Mouse (Mus musculus): ENCODE measurements around the gene Meis2. TPM values are rescaled to one million over a fixed set of nuclear protein-coding genes. Genes with fewer than 3 reads are reported as not detected.
A peak's percentile ranks its signal among the peaks of the same experiment; 100 is the strongest.

Gene Meis2
- total and polyA plus RNA-seq, 3 experiments: 3.1 to 9.8 TPM; not detected in 1

DNA sequence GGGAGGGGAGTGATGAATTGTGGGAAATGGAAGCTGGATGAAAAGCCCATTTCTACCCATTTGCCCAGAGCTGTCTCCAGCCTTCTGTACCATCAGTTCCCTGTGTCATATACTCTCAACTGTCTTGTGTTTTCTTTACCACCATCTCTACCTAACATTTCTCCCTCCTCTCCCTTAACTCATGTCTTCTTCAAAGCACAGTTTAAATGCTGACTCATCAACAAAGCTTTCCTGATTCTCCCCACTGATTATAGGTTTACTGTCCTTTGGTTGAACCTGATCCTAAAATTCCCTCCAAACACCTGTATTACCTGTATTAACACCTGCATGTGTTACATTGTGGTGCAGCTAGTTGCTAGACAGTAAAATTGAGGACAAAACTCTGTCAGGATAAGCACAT lies 222.8 kb downstream of the Meis2 start:
- no peak for DNase-seq (ENCODE audit: low read depth, low spot score)
- no peaks in the 10 kb centered on the region for H3K9me3 ChIP-seq (replicated peaks; ENCODE audit: insufficient read depth, low read length)
- no peak for TF ChIP-seq MEF2A (IDR thresholded peaks at IDR 0.05; ENCODE audit: extremely low read depth, insufficient replicate concordance, low read depth, low read length, poor library complexity, severe bottlenecking)
- TF ChIP-seq MAFK (IDR thresholded peaks at IDR 0.05; ENCODE audit: borderline replicate concordance, low read depth, low read length): 0 out of 2 replicates have a peak, but pooled peaks have one; percentile 34
- no peak overlapping the region for H3K4me3 ChIP-seq (ENCODE audit: control insufficient read depth in 1 of 2, insufficient read depth in 1 of 2, low read depth in 2 of 2, low read length in 2 of 2)
- H3K36me3 ChIP-seq (ENCODE audit: control insufficient read depth in 1 of 2, insufficient read depth in 2 of 2, low read length in 2 of 2): no peaks in the 10 kb centered on the region
- H3K27ac ChIP-seq (ENCODE audit: control insufficient read depth, low read depth, low read length): no peak overlapping the region
- H3K79me2 ChIP-seq (ENCODE audit: control insufficient read depth, insufficient read depth, low read length, poor library complexity): no peaks in the 10 kb centered on the region
- no peaks in the 10 kb centered on the region for H3K4me1 ChIP-seq (ENCODE audit: control insufficient read depth in 1 of 2, insufficient read depth in 2 of 2, low read length in 2 of 2)
- no peak overlapping the region for H3K9ac ChIP-seq (ENCODE audit: control insufficient read depth, low read depth, low read length, poor library complexity, severe bottlenecking)
- H3K27me3 ChIP-seq (ENCODE audit: control insufficient read depth in 1 of 2, insufficient read depth in 2 of 2, low read length in 2 of 2): no peaks in the 10 kb centered on the region

DNA sequence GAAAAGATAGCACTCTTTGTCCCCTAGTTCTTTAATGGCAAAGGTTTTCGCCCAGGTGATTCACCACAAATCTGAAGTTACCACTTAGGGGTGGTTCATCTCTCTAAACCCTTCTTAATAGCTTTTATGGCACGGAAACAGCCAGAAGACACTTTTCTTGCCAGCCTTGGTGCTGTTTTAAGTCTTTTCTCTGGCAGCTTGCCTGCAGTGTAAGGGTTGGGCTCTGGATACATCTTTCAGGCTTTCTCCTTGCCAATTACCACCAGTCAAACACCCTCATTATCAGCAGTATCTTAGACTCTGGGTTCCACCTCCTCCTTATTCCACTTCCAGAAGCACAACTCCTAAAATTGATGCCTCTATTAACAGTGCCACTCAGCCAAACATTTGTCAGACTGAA lies 229.6 kb downstream of the Meis2 start:
- TF ChIP-seq EP300 (IDR thresholded peaks at IDR 0.05; ENCODE audit: low read depth in 1 of 2, low read length in 2 of 2) (no peak), BHLHE40 (IDR thresholded peaks at IDR 0.05; ENCODE audit: borderline replicate concordance, low read depth, low read length) (no peak), E2F4 (IDR thresholded peaks at IDR 0.05; ENCODE audit: borderline replicate concordance, low read depth, low read length) (no peak), USF1 (IDR thresholded peaks at IDR 0.05; ENCODE audit: low read depth, low read length) (no peak), RAD21 (IDR thresholded peaks at IDR 0.05; ENCODE audit: low read depth, low read length) (no peak), NRF1 (IDR thresholded peaks at IDR 0.05; ENCODE audit: insufficient read depth, low read depth, low read length, poor library complexity, severe bottlenecking) (no peak)
- Histone ChIP-seq H3K4me1 (ENCODE audit: control insufficient read depth in 1 of 2, insufficient read depth in 2 of 2, low read length in 2 of 2) (no peaks in the 10 kb centered on the region), H3K27ac (ENCODE audit: control insufficient read depth, low read depth, low read length) (no peak overlapping the region)

DNA sequence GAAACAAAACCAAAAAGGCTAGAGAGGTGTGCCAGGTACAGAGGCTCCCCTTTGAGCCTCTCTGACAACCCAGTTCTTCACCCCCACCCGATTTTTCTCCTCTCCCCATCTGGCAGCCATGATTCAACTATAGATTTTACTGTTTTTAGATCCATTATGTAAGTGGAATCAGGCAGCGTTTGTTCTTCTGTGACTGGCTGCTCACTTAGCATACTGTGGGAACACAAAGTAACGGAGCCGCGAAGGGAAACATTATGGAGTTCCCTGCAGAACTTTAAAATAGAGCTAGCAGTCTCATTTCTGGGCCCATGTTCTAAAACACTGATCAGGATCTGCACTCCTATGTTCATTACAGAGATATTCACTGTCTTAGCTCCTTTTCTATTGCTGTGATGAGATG lies 243.3 kb downstream of the Meis2 start:
- H3K36me3 ChIP-seq (ENCODE audit: control insufficient read depth in 1 of 2, insufficient read depth in 2 of 2, low read length in 2 of 2): no peaks in the 10 kb centered on the region
- no peak for DNase-seq (ENCODE audit: low read depth, low spot score)
- no peaks in the 10 kb centered on the region for H3K79me2 ChIP-seq (ENCODE audit: control insufficient read depth, insufficient read depth, low read length, poor library complexity)
- H3K9me3 ChIP-seq (replicated peaks; ENCODE audit: insufficient read depth, low read length): no peaks in the 10 kb centered on the region
- H3K4me3 ChIP-seq (ENCODE audit: control insufficient read depth in 1 of 2, insufficient read depth in 1 of 2, low read depth in 2 of 2, low read length in 2 of 2): no peak overlapping the region
- H3K9ac ChIP-seq (ENCODE audit: control insufficient read depth, low read depth, low read length, poor library complexity, severe bottlenecking): no peak overlapping the region
- H3K4me1 ChIP-seq (ENCODE audit: control insufficient read depth in 1 of 2, insufficient read depth in 2 of 2, low read length in 2 of 2): no peaks in the 10 kb centered on the region
- no peaks in the 10 kb centered on the region for H3K27me3 ChIP-seq (ENCODE audit: control insufficient read depth in 1 of 2, insufficient read depth in 2 of 2, low read length in 2 of 2)
- no peak overlapping the region for H3K27ac ChIP-seq (ENCODE audit: control insufficient read depth, low read depth, low read length)
- TF ChIP-seq NELFE (IDR thresholded peaks at IDR 0.05; ENCODE audit: low read depth, low read length) (no peak), MAZ (IDR thresholded peaks at IDR 0.05; ENCODE audit: low read depth, low read length) (no peak), HCFC1 (IDR thresholded peaks at IDR 0.05; ENCODE audit: low read depth, low read length) (no peak), USF2 (IDR thresholded peaks at IDR 0.05; ENCODE audit: borderline replicate concordance in 1 of 2, insufficient read depth in 1 of 2, low read depth in 1 of 2, low read length in 2 of 2) (no peak), BHLHE40 (IDR thresholded peaks at IDR 0.05; ENCODE audit: borderline replicate concordance, low read depth, low read length) (no peak), TBP (IDR thresholded peaks at IDR 0.05; ENCODE audit: low read depth, low read length) (no peak), MYC (IDR thresholded peaks at IDR 0.05; ENCODE audit: low read depth, low read length) (no peak), ETS1 (IDR thresholded peaks at IDR 0.05; ENCODE audit: low read depth, low read length) (no peak)

More for the DNA sequence above, 229.6 kb downstream of the Meis2 start:
- no peaks in the 10 kb centered on the region for H3K27me3 ChIP-seq (ENCODE audit: control insufficient read depth in 1 of 2, insufficient read depth in 2 of 2, low read length in 2 of 2)
- no peak for DNase-seq (ENCODE audit: low read depth, low spot score)
- H3K9ac ChIP-seq (ENCODE audit: control insufficient read depth, low read depth, low read length, poor library complexity, severe bottlenecking): no peak overlapping the region
- H3K79me2 ChIP-seq (ENCODE audit: control insufficient read depth, insufficient read depth, low read length, poor library complexity): no peaks in the 10 kb centered on the region
- H3K4me3 ChIP-seq (ENCODE audit: control insufficient read depth in 1 of 2, insufficient read depth in 1 of 2, low read depth in 2 of 2, low read length in 2 of 2): no peak overlapping the region
- no peaks in the 10 kb centered on the region for H3K36me3 ChIP-seq (ENCODE audit: control insufficient read depth in 1 of 2, insufficient read depth in 2 of 2, low read length in 2 of 2)
- no peaks in the 10 kb centered on the region for H3K9me3 ChIP-seq (replicated peaks; ENCODE audit: insufficient read depth, low read length)

All from MEL (cell line).